Mouse (Mus musculus) right cerebral cortex, adult 18-20 months (tissue): ENCODE data around the gene Nol9.

Experiments used
- DNase-seq: peaks from one replicate; pipeline ENCODE4 v3.0.0; 2022; ENCODE audit warnings: mixed read lengths

Gene Nol9

DNA sequence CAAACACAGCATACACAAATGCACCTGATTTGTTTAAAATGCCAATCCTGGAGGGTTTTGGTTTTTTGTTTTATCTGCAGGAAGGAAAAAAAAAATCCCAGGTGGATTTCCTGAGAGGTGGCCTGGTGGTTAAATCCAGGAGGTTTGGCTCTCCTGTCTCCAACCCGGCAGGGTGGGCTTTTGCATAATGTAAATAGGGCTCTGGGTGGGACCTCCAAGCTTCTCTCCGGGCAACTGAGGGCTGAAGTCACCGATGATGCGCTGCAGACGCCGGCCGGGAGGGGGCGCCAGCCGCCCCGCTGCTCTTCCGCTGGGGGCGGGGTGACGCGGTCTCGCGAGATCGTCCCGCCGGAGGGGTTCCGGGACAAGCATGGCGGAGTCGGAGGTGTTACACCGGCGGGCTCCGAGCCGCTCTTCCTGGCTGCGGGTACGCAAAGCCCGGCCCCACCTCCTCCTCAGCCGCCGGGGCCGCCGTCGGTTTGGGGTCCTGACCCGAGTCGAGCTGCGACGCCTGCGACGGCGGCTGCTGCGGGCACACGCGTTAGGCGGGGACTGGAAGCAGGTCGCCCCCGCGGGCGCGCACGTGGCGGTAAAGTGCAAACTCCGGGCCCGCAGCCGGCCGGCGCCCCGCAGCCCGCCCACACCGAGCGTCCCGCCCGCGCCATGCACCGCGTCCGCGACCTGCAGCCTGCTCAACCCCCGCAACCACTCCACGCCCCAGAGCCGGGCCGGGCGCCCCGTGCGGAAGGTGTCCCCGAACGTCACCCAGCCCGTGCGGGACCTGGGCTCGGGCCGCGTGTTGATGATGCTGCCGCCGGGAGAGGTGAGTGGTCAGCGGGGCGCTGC is at the start of gene Nol9:
Nol9 (plus strand) TSS at position 337 of the 846 bp plus-strand sequence.
- peak; percentile 93 for DNase-seq

DNA sequence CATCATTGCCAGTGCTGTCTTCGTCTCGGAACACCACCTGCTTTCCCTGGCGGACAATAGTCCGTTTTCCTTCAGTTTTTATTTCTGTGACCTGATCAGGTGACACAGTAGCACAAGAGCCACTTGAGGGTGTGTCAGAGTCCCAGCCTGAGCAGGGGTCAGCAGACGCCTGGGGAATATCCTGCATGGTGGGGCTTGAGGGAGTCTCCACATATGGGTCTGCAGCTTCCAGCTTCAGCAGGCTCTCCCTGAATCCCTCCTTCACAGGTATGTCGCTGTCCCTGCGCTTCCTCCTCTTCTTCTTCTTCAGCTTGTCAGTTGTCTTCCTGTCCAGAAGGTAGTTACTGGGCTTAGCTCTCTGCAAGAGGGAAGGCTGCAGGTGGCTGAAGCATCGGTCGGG is 47.0 kb upstream of the Nol9 start:
- no peak for DNase-seq

DNA sequence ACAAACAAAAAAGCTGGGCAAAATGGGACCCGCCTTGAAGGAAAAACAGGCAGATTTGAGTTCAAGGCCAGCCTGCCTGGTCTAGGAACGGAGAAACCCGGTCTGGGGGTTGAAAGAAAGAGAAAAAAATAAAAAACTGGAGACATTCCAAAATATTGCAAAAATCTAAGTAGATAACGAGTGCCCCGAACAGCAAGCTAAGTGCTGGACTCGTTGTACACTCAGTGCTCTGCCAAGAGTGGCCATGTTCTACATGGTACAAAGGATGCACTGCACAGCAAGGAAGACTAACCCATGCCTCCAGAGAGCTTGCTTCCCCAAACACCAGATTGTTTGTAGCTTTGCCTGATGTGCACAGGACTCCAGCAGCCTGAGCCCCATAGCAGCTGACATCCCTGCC is 46.1 kb upstream of the Nol9 start:
- no peak for DNase-seq

DNA sequence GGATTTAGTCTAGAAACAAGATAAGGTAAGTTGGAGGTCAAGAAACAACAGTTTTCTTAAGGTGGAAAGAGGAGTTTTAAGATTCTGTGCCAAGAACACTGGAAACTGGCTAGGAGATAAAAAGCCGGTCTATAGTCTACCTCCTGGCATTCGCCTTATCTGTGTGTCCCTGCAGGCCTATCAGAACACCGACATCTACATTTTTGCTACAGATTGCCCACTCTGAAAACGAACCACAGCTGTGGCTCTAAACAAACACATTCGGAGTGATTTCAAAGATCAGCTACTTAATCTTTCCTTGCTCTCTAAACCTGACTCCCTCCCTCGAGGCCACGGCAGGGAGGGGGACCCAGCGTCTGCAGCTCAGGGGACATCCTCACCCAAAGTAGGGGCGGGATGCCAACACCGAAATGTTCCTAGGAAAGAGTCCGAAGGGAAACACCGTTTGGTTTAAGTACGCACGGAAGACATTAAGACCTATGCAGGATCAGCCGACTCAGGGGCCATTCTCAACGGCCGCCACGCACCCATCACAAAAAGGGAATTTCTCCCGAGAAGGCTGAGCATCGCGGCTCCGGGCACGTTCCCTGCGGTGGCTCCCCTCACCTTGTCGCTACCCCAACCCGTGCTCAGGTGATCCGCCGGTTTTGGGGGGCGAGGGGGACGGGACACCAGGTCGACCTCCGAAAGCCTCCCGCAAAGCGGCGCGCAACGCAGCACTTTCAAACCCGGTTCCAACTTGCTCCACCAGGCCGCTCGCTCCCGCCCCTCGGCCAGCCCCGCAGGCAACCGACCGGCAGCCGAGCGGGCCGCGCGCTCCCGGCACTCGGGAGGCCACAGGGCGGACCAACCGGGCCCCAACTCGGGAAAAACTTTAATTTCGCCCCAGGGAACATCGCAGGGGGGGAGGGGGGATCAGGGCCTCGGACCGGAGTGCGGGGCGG is 44.6 kb upstream of the Nol9 start:
- DNase-seq = no peak

DNA sequence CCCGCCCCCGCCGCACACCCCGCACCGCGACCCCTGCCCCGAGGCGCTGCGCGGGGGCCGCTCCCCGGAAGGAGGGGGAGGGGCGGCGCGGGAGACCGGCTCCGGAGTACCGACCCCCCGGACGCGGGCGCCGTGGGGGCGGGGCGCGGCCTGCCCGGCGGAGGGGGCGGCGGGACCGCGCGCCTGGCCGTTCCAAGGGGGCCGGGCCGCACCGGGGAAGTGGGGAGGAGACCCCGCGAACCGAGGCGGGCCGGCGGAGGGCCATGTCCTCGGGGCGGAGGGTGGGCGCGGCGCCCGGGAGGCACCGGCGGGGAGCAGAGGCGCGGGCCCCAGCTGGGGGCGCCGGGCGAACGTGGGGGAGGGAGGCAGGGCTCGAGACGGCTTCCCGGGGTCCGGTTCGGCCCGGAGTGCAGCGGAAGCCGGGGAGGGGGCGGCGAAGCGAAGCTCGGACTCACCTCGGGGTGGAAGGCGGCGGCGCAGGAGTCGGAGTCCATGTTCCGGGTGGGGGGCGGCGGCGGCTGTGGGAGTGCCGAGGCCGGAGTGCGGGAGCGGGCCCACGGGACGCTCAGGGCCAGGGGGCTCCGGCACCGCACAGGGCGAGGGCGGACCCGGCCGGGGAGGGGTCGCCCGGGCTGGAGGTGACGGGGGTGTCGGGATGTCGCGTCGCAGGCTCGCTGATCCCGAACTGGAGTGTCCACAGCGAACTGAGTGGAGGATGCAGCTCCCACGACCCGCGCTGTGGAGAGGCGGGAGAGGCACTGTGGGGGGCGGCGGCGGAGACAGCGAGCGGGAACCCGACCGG is 43.5 kb upstream of the Nol9 start:
- no peak for DNase-seq

DNA sequence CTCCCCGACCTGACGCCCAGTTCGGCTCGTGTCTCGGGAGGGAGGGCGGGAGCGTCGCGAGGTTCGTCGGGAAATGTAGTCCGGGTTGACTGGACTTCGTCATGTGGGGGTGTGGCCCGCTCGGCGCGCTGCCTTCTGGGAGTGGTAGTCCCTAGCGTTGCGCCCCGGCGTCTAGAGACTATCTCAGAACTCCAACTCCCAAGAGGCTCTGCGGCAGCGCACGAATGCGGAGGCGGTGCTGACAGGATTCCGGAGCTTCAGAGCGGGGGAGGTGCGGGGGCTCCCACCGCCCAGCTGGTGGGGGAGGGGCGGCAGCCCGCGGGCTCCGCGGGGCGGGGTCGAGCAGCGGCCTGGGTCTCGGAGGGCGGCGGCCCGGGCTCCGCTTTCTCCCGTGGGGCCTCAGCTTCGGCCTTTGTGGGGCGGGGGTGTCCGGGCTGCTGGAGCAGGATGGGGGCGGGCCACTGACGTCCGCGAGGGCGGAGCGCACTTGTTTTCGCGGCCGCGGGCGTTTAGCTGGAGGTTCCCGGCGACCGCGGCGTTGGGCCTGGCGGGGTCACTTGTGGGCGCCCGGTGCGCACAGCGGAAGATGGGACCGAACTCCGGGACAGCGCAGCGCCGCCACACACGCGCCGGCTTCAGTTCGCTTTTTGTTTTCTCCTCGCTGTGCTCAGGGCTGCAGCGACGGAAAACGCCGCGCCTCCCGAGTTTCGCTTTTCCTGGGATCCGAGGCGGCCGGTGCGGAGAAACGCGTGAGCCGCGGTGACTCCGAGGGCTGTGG is 42.8 kb upstream of the Nol9 start, which contains the start of gene Phf13:
Phf13 (minus strand) TSS at position 86 of the 778 bp plus-strand sequence.
- DNase-seq = peak; percentile 99

DNA sequence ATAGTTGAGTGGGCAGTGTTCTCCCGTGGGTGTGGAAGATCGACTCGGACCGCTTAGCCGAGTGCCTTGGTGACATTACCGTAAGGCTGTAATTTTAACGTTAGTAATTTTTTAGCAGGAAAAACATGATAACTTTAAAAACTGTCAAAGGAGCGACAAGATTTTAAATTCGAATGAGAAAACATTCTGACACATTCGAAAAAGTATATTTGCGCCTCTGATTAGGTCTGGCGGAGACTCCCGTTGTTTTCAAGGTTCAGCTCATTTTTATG is 42.2 kb upstream of the Nol9 start:
- no peak for DNase-seq

DNA sequence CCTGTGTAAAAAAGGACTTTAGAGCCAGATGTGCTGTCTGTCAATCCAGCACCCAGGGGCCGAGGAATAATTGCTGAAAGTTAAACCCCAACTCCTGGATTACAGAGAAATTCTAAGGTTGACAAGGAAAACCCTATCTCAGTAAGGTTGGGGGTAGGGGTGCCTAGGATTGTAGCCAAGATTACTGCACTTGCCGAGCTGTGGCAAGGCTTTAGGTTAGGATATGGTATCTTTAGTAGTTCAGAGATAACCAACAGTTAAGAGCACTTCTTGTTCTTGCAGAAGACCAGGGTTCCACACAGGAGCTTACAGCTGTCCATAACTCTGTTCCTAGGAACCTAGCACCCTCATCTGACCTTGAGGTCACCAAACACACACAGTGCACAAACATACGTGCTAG is 41.4 kb upstream of the Nol9 start:
- no peak for DNase-seq

DNA sequence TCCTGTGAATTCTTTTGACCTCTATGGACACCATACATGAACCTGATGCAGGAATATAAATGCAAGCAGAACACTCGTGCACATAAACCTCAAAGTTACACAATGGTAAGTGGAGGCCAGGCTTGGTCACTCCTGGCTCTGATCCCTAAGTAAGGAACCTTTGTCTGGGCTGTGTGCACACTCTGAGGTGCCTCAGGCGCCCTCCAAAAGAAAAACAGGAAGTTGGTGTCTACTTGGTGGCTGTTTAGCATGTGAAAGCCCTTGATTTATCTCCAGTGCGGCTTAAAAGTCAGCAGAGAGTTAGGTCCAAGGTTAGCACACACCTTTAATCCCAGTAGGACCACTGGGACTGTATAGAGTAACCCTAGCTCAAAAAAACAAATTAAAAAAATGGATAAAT is 39.6 kb upstream of the Nol9 start:
- DNase-seq = no peak

DNA sequence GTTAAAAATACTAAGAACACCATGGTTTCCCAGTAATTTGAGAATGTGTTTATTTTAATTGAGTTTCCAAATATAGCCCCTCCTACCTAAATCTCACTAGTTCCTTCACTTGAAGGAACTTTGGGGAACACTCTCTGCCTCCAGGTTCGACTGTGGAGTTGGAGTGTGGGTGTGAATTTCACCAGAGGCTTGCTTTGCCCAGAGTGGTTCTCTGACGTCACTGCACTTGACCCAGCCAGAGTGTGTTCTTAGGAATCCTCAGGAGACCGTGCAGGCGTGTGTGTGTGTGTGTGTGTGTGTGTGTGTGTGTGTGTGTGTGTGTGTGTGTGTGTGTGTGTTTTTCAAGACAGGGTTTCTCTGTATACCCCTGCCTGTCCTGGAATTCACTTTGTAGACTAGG is 38.2 kb upstream of the Nol9 start:
- peak; percentile 65 for DNase-seq

DNA sequence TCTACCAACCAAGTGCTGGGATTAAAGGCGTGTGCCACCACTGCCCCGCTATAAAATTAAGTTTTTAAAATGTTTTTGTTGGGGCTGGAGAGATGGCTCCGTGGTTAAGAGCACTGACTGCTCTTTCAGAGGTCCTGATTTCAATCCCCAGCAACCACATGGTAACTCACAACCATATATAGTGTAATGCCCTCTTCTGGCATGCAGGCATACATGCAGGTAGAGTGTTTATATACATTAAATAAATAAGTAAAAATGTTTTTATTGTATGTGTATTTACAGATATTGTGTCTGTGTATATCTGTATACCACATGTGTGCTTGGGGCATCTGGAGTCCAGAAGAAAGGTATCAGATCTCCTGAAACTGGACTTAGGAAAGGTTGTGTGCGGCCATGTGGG is 37.8 kb upstream of the Nol9 start:
- no peak for DNase-seq

DNA sequence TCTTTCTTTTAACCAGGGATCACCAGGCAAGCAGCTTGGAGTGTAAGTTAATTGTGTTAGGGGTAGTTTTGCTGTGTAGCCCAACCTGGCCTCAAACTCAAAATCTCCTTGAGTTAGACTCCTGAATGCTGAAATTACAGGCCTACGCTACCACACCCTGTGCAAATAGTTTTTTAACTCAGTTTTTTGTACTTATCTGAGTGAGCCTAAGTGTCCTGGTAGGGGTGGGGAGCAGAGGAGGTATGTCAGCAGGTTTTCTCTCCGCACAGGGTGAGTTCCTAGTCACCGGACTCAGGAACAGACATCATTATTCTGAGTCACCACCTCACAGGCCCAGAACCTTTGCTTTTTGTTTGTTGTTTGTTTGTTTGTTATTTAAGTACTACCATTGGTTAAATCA is 37.1 kb upstream of the Nol9 start:
- DNase-seq = no peak

DNA sequence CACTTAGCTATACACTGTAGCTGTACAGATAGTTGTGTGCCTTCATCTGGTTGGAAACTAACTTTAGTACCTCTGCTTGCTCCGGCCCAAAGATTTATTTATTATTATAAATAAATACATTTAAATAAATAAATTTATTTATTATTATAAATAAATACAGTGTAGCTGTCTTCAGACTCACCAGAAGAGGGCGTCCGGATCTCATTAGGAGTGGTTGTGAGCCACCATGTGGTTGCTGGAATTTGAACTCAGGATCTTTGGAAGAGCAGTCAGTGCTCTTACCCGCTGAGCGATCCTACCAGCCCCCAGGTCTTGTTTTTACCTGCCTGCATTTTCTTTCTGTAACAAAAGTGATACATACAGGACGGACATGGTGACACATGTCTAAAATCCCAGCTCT is 33.0 kb upstream of the Nol9 start:
- DNase-seq = no peak

DNA sequence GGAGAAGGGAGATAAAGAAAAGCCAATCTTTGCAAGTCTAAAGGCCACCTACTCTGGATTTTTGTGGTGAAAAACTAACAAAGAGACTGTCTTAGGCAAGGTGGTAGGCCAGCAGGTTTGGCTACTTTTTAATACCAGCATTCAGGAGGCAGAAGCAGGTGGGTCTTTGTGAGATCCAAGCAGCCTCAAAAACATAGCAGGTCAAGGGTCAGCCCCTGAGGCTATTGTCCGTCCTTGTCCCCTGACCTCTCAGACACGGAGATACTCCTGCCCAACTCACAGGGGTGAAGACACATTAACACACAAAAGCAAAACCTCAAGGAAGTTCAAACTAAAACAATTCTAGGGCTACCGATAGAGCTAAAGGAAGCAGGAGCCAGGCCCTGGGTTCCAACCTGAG is 32.3 kb upstream of the Nol9 start:
- no peak for DNase-seq

DNA sequence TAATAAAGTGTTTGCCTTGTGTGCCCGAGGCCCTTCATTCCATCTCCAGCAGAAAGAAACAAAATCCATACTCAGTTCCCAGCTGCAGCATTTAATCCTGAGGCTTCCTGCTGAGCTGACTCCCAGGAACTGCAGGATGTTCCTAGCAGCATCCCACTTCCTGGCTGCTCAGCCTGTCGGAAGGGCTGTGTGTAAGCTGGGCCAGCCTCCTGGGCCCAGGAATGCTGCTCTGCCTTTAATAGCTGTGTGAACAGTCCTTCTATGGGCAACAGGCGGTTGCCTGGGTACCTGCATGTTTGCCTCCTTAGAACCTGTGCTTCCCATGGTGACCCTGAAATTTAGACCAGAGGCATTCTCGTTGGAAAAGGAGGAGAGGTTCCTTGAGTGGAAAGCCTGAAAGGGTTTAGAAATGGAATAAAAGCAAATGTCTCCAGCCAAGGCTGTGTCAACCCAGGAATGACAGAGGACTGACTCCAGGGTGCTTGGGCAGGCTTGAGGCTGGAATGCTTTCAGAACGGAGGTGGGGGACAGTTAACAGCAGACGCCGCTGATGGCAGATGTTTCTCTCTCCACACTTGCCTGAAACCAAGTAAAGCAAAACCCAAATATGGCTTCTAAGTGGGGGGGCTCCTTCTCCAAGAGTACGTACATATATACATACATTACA is 31.5 kb upstream of the Nol9 start:
- DNase-seq = peak; percentile 55

DNA sequence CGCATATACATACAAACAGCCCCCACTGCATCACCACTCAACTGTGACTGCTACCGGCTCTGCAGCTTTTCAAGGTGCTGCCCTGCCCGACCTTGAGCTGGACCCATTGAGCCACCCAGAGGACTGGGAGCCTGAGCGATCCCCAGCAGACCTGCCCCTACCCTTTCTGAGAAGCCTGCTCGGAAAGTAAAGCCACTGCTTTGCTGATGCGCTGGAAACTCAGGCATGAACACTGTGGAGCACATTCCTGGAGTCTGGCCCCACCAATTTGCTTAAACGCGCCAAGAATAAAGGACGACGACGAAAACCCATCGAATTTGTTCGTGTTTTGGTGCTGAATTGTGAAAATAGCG is 31.0 kb upstream of the Nol9 start:
- no peak for DNase-seq

DNA sequence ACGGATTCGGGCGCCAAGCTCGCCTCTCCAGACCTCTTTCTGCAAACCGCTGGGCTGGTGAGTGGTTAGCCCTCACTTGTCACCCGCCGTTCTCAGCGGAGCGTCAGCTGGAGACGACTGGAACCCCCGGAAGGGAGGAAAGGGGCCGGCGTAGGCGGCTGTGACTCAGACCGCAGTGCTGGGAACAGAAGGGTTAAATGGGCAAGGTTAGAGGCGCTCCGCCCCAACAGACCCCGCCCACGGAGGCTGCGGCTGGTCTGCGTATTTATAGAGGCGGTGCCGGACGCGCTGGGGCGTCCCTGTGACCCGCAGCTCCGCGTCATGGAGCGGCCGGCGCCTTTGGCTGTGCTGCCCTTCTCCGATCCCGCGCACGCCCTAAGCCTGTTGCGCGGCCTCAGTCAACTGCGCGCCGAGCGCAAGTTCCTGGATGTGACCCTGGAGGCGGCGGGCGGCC is 30.5 kb upstream of the Nol9 start, which contains the start of gene Klhl21:
Klhl21 (plus strand) TSS at position 182 of the 454 bp plus-strand sequence.
- DNase-seq = peak; percentile 94

DNA sequence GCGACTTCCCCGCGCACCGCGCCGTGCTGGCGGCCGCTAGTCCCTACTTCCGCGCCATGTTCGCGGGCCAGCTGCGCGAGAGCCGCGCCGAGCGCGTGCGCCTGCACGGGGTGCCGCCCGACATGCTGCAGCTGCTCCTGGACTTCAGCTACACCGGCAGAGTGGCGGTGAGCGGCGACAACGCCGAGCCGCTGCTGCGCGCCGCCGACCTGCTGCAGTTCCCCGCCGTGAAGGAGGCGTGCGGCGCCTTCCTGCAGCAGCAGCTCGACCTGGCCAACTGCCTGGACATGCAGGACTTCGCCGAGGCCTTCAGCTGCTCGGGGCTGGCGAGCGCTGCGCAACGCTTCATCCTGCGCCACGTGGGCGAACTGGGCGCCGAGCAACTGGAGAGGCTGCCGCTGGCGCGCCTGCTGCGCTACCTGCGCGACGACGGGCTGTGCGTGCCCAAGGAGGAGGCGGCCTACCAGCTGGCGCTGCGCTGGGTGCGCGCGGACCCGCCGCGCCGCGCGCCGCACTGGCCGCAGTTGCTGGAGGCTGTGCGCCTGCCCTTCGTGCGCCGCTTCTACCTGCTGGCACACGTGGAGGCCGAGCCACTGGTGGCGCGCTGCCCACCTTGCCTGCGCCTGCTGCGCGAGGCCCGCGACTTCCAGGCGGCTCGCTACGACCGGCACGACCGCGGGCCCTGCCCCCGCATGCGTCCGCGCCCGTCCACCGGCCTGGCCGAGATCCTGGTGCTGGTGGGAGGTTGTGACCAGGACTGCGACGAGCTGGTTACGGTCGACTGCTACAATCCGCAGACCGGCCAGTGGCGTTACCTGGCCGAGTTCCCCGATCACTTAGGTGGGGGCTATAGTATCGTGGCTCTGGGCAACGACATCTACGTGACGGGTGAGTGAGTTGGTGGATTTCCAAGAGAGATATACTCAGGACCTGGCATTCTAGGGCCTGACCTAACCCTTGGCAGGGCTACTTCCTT is 29.8 kb upstream of the Nol9 start:
- peak; percentile 89 for DNase-seq

DNA sequence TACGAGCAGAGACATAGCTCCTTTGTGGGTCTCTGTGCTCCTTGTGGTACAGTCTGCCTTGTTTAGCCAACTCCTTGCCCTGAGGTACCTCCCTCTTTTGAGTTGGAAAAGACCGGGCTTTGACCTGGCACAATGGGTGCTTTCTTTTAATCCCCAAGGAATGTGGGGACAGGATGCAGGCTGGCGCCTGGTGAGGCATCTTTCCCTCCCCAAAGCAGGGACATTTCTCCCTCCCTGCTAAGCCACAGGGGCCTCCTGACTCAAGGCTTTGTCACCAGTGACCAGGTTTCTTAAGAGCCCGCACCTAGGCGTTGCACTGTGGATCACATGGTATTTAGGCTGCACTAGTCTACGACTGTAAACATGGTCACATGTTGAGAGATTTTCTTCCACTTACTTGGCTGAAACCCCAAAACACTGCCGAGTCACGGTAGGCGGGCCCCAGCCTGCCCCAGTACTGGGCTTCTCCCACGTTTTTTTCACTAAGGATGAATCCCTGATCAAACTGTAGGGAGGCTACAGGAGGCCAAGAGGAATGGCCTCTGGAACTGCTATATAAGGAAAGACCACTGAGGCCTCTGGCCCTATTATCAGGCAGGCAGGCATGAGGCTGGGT is 28.9 kb upstream of the Nol9 start:
- DNase-seq = no peak

DNA sequence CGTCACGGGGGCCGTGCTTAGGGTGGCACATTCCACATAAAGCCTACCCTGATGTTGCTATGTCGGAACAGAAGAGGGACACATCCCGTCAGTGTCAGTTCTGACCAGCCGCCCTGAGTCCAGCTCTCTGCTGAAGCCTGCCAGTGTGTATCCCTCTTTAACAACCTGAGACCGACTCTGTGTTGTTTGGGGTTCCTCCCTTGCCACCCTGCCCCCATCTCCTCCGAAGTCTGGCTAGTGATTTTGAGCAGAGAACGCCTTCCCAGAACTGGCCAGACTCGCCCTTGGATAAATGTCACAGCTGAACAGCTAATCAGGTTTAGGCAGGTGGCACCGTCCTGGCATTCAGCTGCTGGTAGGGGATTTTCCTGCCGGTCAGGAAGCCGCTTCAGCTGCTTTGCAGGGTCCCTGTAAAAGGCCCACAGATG is 28.4 kb upstream of the Nol9 start:
- no peak for DNase-seq
